Mouse (Mus musculus): ENCODE results near the gene Qk.

DNA sequence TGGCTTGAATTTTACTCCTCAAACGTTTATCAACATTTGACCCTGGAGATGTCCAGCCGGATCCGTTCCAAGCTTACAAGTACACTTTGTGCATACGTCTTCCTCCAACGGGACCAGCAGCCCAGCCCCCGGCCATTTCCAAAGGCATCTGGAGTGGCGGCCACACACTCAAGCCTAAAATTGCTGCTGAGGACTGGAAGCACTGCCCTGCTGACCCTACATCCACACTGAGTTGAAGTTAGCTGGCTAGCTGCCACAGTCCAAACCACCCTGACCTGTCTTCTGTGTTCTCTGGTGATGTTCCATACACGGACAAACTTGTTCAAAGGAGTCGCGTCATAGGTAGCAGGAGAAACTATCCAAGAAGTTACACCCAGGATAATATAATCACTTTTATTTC lies 18.6 kb upstream of the Qk start:
- TF ChIP-seq CTCF (conservative IDR thresholded peaks at IDR 0.05; ENCODE audit: insufficient read depth, insufficient read length, low read depth, low read length), result no peak
- TF ChIP-seq POLR2A (IDR thresholded peaks at IDR 0.05; ENCODE audit: low read depth, low read length), result no peak

Data from kidney, adult 2 months (tissue).